Mouse (Mus musculus) kidney, adult 2 months (tissue): ENCODE measurements at regions not wholly inside any gene's neighbourhood (a gene's known extent, or its start where the extent isn't known, plus 50 kb on each side); places are given as distances from the start of the nearest gene placed in this dataset.

Experiments
- CTCF ChIP-seq: fragments of 200-500 bp; conservative IDR thresholded peaks from 2 replicates; pipeline ENCODE4 v1.5.1; 2011; ENCODE audit warnings: low read depth, mild to moderate bottlenecking, control low read depth, low read length, moderate library complexity, mixed read lengths; ENCODE audit not compliant: insufficient read depth, insufficient read length
- POLR2A ChIP-seq: fragments of 200-500 bp; IDR thresholded peaks from one replicate; pipeline ENCODE4 v1.6.1; 2011; ENCODE audit warnings: low read depth, low read length, control low read depth

GRCm38 (mm10) chr5:46203744-46204143, 346.3 kb upstream of the Lcorl start:
- TF ChIP-seq CTCF (no peak), POLR2A (no peak)
